In genomic region chr13:47116000-47116399, GRCm38 (mm10) we compare ENCODE assay signal across 23 mouse cellular contexts.
"Had no signal": no experiment of that assay in that cellular context is flagged by ENCODE, and none has a peak within 500 bp of the region (broad histone marks: within the 10 kb centered on the region; RNA-seq: fewer than 3 reads in every experiment).

No protein-coding gene starts in this region.

- DNase-seq: kidney, adult 11 months; kidney, adult 8-10 months; kidney, postnatal 10 days; kidney, postnatal 36 days; layer of hippocampus, postnatal 36 days; lung, embryonic 14.5 days; retina, postnatal 1 day; right cerebral cortex, postnatal 25 days; spleen, adult 18-20 months; thymus, adult 2 months; thymus, postnatal 14 days; thymus, postnatal 4 days had no signal

- H3K27me3 ChIP-seq: intestine, embryonic 15.5 days; kidney, embryonic 15.5 days had no signal

- H3K4me3 ChIP-seq: intestine, embryonic 15.5 days; kidney, embryonic 15.5 days; limb, embryonic 10.5 days; limb, embryonic 13.5 days; midbrain, embryonic 10.5 days; midbrain, embryonic 13.5 days; myocyte; neural tube, embryonic 13.5 days had no signal

- H3K27ac ChIP-seq: intestine, embryonic 15.5 days; kidney, embryonic 15.5 days; limb, embryonic 10.5 days; limb, embryonic 13.5 days; macrophage; midbrain, embryonic 10.5 days; midbrain, embryonic 13.5 days; neural tube, embryonic 13.5 days had no signal

- H3K4me2 ChIP-seq: intestine, embryonic 15.5 days; kidney, embryonic 15.5 days; limb, embryonic 13.5 days; lung, embryonic 14.5 days; midbrain, embryonic 13.5 days; neural tube, embryonic 13.5 days had no signal

- H3K36me3 ChIP-seq: intestine, embryonic 15.5 days; kidney, embryonic 15.5 days; limb, embryonic 10.5 days; limb, embryonic 13.5 days; midbrain, embryonic 10.5 days; midbrain, embryonic 13.5 days; neural tube, embryonic 13.5 days had no signal

- H3K9ac ChIP-seq: intestine, embryonic 15.5 days; kidney, embryonic 15.5 days; limb, embryonic 13.5 days; lung, embryonic 14.5 days; midbrain, embryonic 13.5 days; neural tube, embryonic 13.5 days had no signal

- H3K9me3 ChIP-seq: intestine, embryonic 15.5 days; kidney, embryonic 15.5 days; limb, embryonic 10.5 days; limb, embryonic 13.5 days; midbrain, embryonic 10.5 days; midbrain, embryonic 13.5 days; neural tube, embryonic 13.5 days had no signal

- ATAC-seq: intestine, embryonic 15.5 days; lung, postnatal 0 days; midbrain, embryonic 13.5 days; midbrain, embryonic 16.5 days had no signal

- H3K4me1 ChIP-seq: intestine, embryonic 15.5 days; kidney, embryonic 15.5 days; limb, embryonic 10.5 days; limb, embryonic 13.5 days; midbrain, embryonic 10.5 days; midbrain, embryonic 13.5 days; neural tube, embryonic 13.5 days had no signal
